9 mouse cellular contexts compared by ENCODE assay signal in the genomic region with DNA sequence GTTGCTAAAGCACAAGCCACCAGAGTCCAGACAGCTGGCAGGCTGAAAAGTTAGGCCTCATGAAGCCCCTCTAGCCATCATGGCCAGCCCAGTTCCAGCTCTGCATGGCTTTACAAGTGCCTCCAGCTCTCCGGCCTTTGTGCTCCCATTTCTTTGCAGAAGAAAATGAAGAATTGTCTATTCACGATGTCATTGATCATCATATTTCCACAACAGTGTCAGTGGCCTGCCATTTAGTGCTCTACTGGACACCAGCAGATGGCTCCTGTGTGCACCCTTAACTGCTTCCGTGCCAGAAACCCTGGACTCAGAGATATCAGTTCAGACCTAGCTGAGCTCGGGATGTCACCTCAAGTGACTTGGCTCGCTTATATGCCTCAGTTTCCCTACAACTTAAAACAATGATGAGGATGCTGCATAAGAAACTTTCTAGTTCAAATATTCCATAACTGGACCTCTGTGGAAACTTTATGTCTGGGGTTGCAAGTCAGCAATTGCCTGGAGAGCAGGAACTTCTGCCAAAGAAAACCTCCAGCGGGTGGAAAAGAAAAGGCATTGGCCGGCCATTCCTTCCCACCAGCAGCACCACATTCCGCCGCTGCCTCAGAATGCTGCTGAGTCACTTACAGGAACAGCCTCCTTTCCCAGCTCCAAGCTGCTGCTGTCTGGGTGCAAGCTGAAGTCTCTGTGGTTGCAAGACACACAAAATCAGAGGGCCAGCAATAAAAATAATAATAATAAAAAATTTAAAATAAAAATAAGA.
A peak's percentile ranks its signal among the peaks of the same experiment; 100 is the strongest.
DNase-seq lines count a peak whose midpoint lies in the region; ATAC-seq and TF ChIP-seq lines count a peak whose summit lies in the region.
"Had no signal": no experiment of that assay in that cellular context is flagged by ENCODE, and none has a peak within 500 bp of the region (broad histone marks: within the 10 kb centered on the region; RNA-seq: fewer than 3 reads in every experiment).

No protein-coding gene starts in this region.

- H3K36me3 ChIP-seq in limb, embryonic 14.5 days (ENCODE audit: control insufficient read depth, insufficient read depth, low read length) = no peaks in the 10 kb centered on the region
- no peaks in the 10 kb centered on the region for H3K36me3 ChIP-seq in limb, embryonic 10.5 days
- H3K36me3 ChIP-seq in heart, embryonic 12.5 days = no peaks in the 10 kb centered on the region
- no peaks in the 10 kb centered on the region for H3K36me3 ChIP-seq in lung, embryonic 16.5 days (ENCODE audit: control insufficient read depth, insufficient read depth, low read length)
- H3K36me3 ChIP-seq: liver, embryonic 15.5 days had no signal

- WGBS in limb, embryonic 14.5 days = 71% methylated on average over 9 of the region's 9 CpGs
- WGBS in limb, embryonic 10.5 days = 88% methylated on average over 9 of the region's 9 CpGs
- 40% methylated on average over 9 of the region's 9 CpGs for WGBS in heart, embryonic 12.5 days
- WGBS in lung, embryonic 16.5 days = 54% methylated on average over 9 of the region's 9 CpGs

- DNase-seq in limb, embryonic 14.5 days (ENCODE audit: low spot score) = peak; percentile 72
- DNase-seq in limb, embryonic 10.5 days (ENCODE audit: low spot score) = no peak
- peak; percentile 26 to 46 for DNase-seq in adrenal gland, postnatal 36 days
- DNase-seq in layer of hippocampus, postnatal 14 days (ENCODE audit: low spot score in 2 of 2) = no peak
- DNase-seq in spleen, postnatal 14 days (ENCODE audit: low spot score in 2 of 2) = no peak
- DNase-seq in embryo, embryonic 10.5 days (ENCODE audit: low spot score) = no peak

- H3K27ac ChIP-seq in limb, embryonic 14.5 days (replicated peaks; ENCODE audit: low read depth, low read length) = no peak overlapping the region
- no peak overlapping the region for H3K27ac ChIP-seq in limb, embryonic 10.5 days
- H3K27ac ChIP-seq in heart, embryonic 12.5 days (ENCODE audit: poor library complexity, severe bottlenecking) = no peak overlapping the region
- no peak overlapping the region for H3K27ac ChIP-seq in lung, embryonic 16.5 days (ENCODE audit: low read length)
- H3K27ac ChIP-seq: liver, embryonic 15.5 days had no signal

- no peak for ATAC-seq in limb, embryonic 14.5 days (ENCODE audit: low FRiP score, low read depth)
- ATAC-seq in heart, embryonic 12.5 days (ENCODE audit: insufficient number of reproducible peaks, low FRiP score) = peak; percentile 25; the same call in 1 of the 2 replicates
- peak; percentile 54; the same call in 1 of the 2 replicates for ATAC-seq in lung, embryonic 16.5 days (ENCODE audit: low read depth)

- TF ChIP-seq POLR2A in limb, embryonic 14.5 days (IDR thresholded peaks at IDR 0.05; ENCODE audit: borderline replicate concordance, extremely low read depth, insufficient read depth, insufficient read length) = no peak

- no peaks in the 10 kb centered on the region for H3K27me3 ChIP-seq in limb, embryonic 14.5 days (ENCODE audit: control insufficient read depth, insufficient read depth, low read length)
- H3K27me3 ChIP-seq in limb, embryonic 10.5 days (ENCODE audit: low read depth, poor library complexity, severe bottlenecking) = no peaks in the 10 kb centered on the region
- no peaks in the 10 kb centered on the region for H3K27me3 ChIP-seq in heart, embryonic 12.5 days (replicated peaks)
- H3K27me3 ChIP-seq in lung, embryonic 16.5 days (ENCODE audit: control insufficient read depth, insufficient read depth, low read depth, low read length) = no peaks in the 10 kb centered on the region
- H3K27me3 ChIP-seq: liver, embryonic 15.5 days had no signal

- H3K9me3 ChIP-seq in limb, embryonic 14.5 days (ENCODE audit: control insufficient read depth, low read length) = no peaks in the 10 kb centered on the region
- no peaks in the 10 kb centered on the region for H3K9me3 ChIP-seq in limb, embryonic 10.5 days (replicated peaks)
- 0 out of 2 replicates have a peak, but pooled peaks cover 4% of the 10 kb centered on the region for H3K9me3 ChIP-seq in heart, embryonic 12.5 days (replicated peaks)
- no peaks in the 10 kb centered on the region for H3K9me3 ChIP-seq in lung, embryonic 16.5 days (ENCODE audit: control insufficient read depth, low read length)
- H3K9me3 ChIP-seq: liver, embryonic 15.5 days had no signal

- H3K4me3 ChIP-seq in limb, embryonic 14.5 days (replicated peaks; ENCODE audit: low read length) = no peak overlapping the region
- H3K4me3 ChIP-seq in limb, embryonic 10.5 days = no peak overlapping the region
- no peak overlapping the region for H3K4me3 ChIP-seq in heart, embryonic 12.5 days
- no peak overlapping the region for H3K4me3 ChIP-seq in lung, embryonic 16.5 days (ENCODE audit: low read length)
- H3K4me3 ChIP-seq: liver, embryonic 15.5 days had no signal

- no peak overlapping the region for H3K9ac ChIP-seq in limb, embryonic 14.5 days (ENCODE audit: low read depth, low read length, severe bottlenecking)
- no peak overlapping the region for H3K9ac ChIP-seq in heart, embryonic 12.5 days
- H3K9ac ChIP-seq in lung, embryonic 16.5 days (ENCODE audit: low read length) = no peak overlapping the region
- H3K9ac ChIP-seq: liver, embryonic 15.5 days had no signal

- H3K4me2 ChIP-seq in limb, embryonic 14.5 days (replicated peaks; ENCODE audit: low read depth, low read length, severe bottlenecking) = no peak overlapping the region
- no peak overlapping the region for H3K4me2 ChIP-seq in heart, embryonic 12.5 days
- H3K4me2 ChIP-seq in lung, embryonic 16.5 days (ENCODE audit: low read depth, low read length) = no peak overlapping the region
- H3K4me2 ChIP-seq: liver, embryonic 15.5 days had no signal

- peaks cover 7% of the 10 kb centered on the region; the same call in 1 of the 2 replicates for H3K4me1 ChIP-seq in limb, embryonic 14.5 days (ENCODE audit: control insufficient read depth, insufficient read depth, low read length)
- peaks cover 11% of the 10 kb centered on the region for H3K4me1 ChIP-seq in limb, embryonic 10.5 days
- 0 out of 2 replicates have a peak, but pooled peaks cover 6% of the 10 kb centered on the region for H3K4me1 ChIP-seq in heart, embryonic 12.5 days (replicated peaks)
- no peaks in the 10 kb centered on the region for H3K4me1 ChIP-seq in lung, embryonic 16.5 days (replicated peaks; ENCODE audit: control insufficient read depth, insufficient read depth, low read length)
- H3K4me1 ChIP-seq: liver, embryonic 15.5 days had no signal

Comparison
In these comparisons a context has a peak if more than half of its experiments do, and no peak if none do; other contexts are left out.
1. DNase-seq: peak in limb, embryonic 14.5 days (single experiment) and adrenal gland, postnatal 36 days (2 of 2); none in limb, embryonic 10.5 days (single experiment), layer of hippocampus, postnatal 14 days (0 of 2), spleen, postnatal 14 days (0 of 2) and embryo, embryonic 10.5 days (single experiment).